Mouse (Mus musculus) erythroblast, embryonic 14.5 days (primary cell): ENCODE measurements around the gene Gm614. TPM values are rescaled to one million over a fixed set of nuclear protein-coding genes. Genes with fewer than 3 reads are reported as not detected.
A peak's percentile ranks its signal among the peaks of the same experiment; 100 is the strongest.

ENCODE experiments used
- H3K27me3 ChIP-seq: 2 replicates; pipeline ENCODE4 v1.6.1; 2012; ENCODE audit warnings: inconsistent platforms; ENCODE audit not compliant: control insufficient read depth
- H3K36me3 ChIP-seq: 2 replicates; pipeline ENCODE4 v1.6.1; 2012; ENCODE audit warnings: mild to moderate bottlenecking, inconsistent platforms; ENCODE audit not compliant: control insufficient read depth
- H3K4me1 ChIP-seq: 2 replicates; pipeline ENCODE4 v1.6.1; 2012; ENCODE audit warnings: inconsistent platforms; ENCODE audit not compliant: control insufficient read depth
- H3K4me3 ChIP-seq: replicated peaks from 2 replicates; pipeline ENCODE3; 2012; ENCODE audit warnings: moderate library complexity, mild to moderate bottlenecking, inconsistent platforms
- H3K9me3 ChIP-seq: 2 replicates; pipeline ENCODE4 v1.6.1; 2012; ENCODE audit warnings: low read length, inconsistent platforms, mixed read lengths; ENCODE audit not compliant: control insufficient read depth
- GATA1 ChIP-seq: IDR thresholded peaks from 2 replicates; pipeline ENCODE4 v1.6.1; 2012; ENCODE audit warnings: low read length, inconsistent platforms, mixed read lengths
- TAL1 ChIP-seq: IDR thresholded peaks from 3 replicates; pipeline ENCODE4 v1.6.1; 2012; ENCODE audit warnings: low read length, inconsistent platforms, mixed read lengths
- polyA plus RNA-seq: library from polyadenylated mRNA; stranded (reverse); fragments of >175 nt; gene quantifications from 2 replicates; pipeline ENCODE4 v1.2.3, GENCODE M21; 2012

The Gm614 gene
- polyA plus RNA-seq = not detected in 2 replicates

GRCm38 (mm10) chrX:101263892-101264291 is at the start of gene Gm614:
Gene Gm614, minus strand, starts transcription at chrX:101263992.
- Histone ChIP-seq H3K27me3 (peaks cover 9% of the 10 kb centered on the region), H3K36me3 (peaks cover 14% of the 10 kb centered on the region), H3K4me3 (no peak within 1 kb of the TSS), H3K9me3 (no peaks in the 10 kb centered on the region), H3K4me1 (peaks cover 15% of the 10 kb centered on the region)
- TF ChIP-seq TAL1 (no peak), GATA1 (no peak)

- no peak for TF ChIP-seq TAL1
- TF ChIP-seq GATA1 = no peak
- H3K36me3 ChIP-seq = no peaks in the 10 kb centered on the region
- peaks cover 57% of the 10 kb centered on the region for H3K27me3 ChIP-seq
- no peaks in the 10 kb centered on the region for H3K9me3 ChIP-seq
- H3K4me1 ChIP-seq = no peaks in the 10 kb centered on the region
- H3K4me3 ChIP-seq = no peak overlapping the region
Observed at GRCm38 (mm10) chrX:101309299-101309698, 45.5 kb upstream of the Gm614 start.

- peaks cover 68% of the 10 kb centered on the region for H3K27me3 ChIP-seq
- no peaks in the 10 kb centered on the region for H3K4me1 ChIP-seq
- H3K36me3 ChIP-seq = no peaks in the 10 kb centered on the region
- H3K9me3 ChIP-seq = no peaks in the 10 kb centered on the region
- TF ChIP-seq GATA1 = no peak
- no peak for TF ChIP-seq TAL1
- H3K4me3 ChIP-seq = no peak overlapping the region
Observed at GRCm38 (mm10) chrX:101304646-101305045, 40.9 kb upstream of the Gm614 start.

- Histone ChIP-seq H3K9me3 (no peaks in the 10 kb centered on the region), H3K4me3 (no peak overlapping the region), H3K36me3 (peaks cover 20% of the 10 kb centered on the region), H3K27me3 (peaks cover 62% of the 10 kb centered on the region), H3K4me1 (peaks cover 13% of the 10 kb centered on the region)
- TF ChIP-seq TAL1 (no peak), GATA1 (no peak)
Observed at GRCm38 (mm10) chrX:101301654-101302053, 37.9 kb upstream of the Gm614 start.

- Histone ChIP-seq H3K36me3 (peaks cover 32% of the 10 kb centered on the region), H3K27me3 (peaks cover 54% of the 10 kb centered on the region), H3K9me3 (no peaks in the 10 kb centered on the region), H3K4me1 (peaks cover 13% of the 10 kb centered on the region), H3K4me3 (no peak overlapping the region)
- TF ChIP-seq TAL1 = no peak
- TF ChIP-seq GATA1 = no peak
Observed at GRCm38 (mm10) chrX:101300427-101301030, 36.7 kb upstream of the Gm614 start.

- Histone ChIP-seq H3K4me1 (peaks cover 13% of the 10 kb centered on the region), H3K27me3 (peaks cover 49% of the 10 kb centered on the region), H3K9me3 (no peaks in the 10 kb centered on the region), H3K4me3 (no peak overlapping the region), H3K36me3 (peaks cover 39% of the 10 kb centered on the region)
- TF ChIP-seq GATA1 = no peak
- no peak for TF ChIP-seq TAL1
Observed at GRCm38 (mm10) chrX:101299473-101300426, 36.0 kb upstream of the Gm614 start.

- no peak within 1 kb of the TSS for H3K4me3 ChIP-seq
- TF ChIP-seq TAL1 = no peak
- no peak for TF ChIP-seq GATA1
Observed at GRCm38 (mm10) chrX:101299055-101299454, 35.3 kb upstream of the Gm614 start, which contains the start of gene Nlgn3. Gene Nlgn3, plus strand, starts transcription at chrX:101299168.

GRCm38 (mm10) chrX:101290111-101290510 is 26.3 kb upstream of the Gm614 start:
- H3K4me3 ChIP-seq = peak overlapping the region; percentile 24
- H3K27me3 ChIP-seq = peaks cover 3% of the 10 kb centered on the region; the same call in 1 of the 2 replicates
- H3K4me1 ChIP-seq = peaks cover 66% of the 10 kb centered on the region
- no peak for TF ChIP-seq TAL1
- TF ChIP-seq GATA1 = no peak
- H3K9me3 ChIP-seq = peaks cover 3% of the 10 kb centered on the region; the same call in 1 of the 2 replicates
- H3K36me3 ChIP-seq = peaks cover 100% of the 10 kb centered on the region

More at GRCm38 (mm10) chrX:101299055-101299454, 35.3 kb upstream of the Gm614 start, which contains the start of gene Nlgn3:
- peaks cover 46% of the 10 kb centered on the region for H3K36me3 ChIP-seq
- H3K4me1 ChIP-seq = peaks cover 13% of the 10 kb centered on the region
- no peaks in the 10 kb centered on the region for H3K9me3 ChIP-seq
- peaks cover 46% of the 10 kb centered on the region for H3K27me3 ChIP-seq

GRCm38 (mm10) chrX:101289037-101289436 is 25.2 kb upstream of the Gm614 start:
- Histone ChIP-seq H3K9me3 (peaks cover 3% of the 10 kb centered on the region; the same call in 1 of the 2 replicates), H3K4me1 (peaks cover 66% of the 10 kb centered on the region), H3K4me3 (no peak overlapping the region), H3K36me3 (peaks cover 100% of the 10 kb centered on the region), H3K27me3 (peaks cover 3% of the 10 kb centered on the region; the same call in 1 of the 2 replicates)
- TF ChIP-seq TAL1 (no peak), GATA1 (no peak)
